Mouse (Mus musculus) liver, adult (tissue): ENCODE measurements around the gene Map4k3.

Experiments
- GATA4 ChIP-seq: IDR thresholded peaks from 2 replicates; pipeline ENCODE4 v1.6.1; 2014; ENCODE audit warnings: mild to moderate bottlenecking, low read length; ENCODE audit not compliant: insufficient replicate concordance

The Map4k3 gene

GRCm38 (mm10) chr17:80635794-80636193 lies 92.5 kb downstream of the Map4k3 start:
- TF ChIP-seq GATA4: no peak

GRCm38 (mm10) chr17:80632846-80633245 lies 95.4 kb downstream of the Map4k3 start:
- no peak for TF ChIP-seq GATA4

DNA sequence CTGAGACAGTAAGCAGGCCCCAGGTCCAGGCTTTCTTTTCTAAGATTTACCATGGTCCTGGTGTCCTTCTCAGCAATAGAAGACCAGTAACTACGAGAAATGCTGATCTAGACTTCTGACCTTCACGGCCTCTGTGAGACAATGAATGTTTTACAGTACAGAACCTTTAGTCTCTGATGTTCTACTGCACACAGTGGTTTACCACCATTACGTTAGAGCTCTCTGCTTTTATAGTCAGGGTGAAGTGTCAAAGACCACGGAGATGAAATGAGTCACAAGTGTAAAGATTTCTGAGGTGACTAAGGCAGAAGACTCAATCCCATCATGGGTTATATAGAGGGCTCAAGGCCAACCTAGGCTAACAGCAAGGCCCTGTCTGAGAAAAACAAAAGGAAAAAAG lies 95.9 kb downstream of the Map4k3 start:
- TF ChIP-seq GATA4: no peak

DNA sequence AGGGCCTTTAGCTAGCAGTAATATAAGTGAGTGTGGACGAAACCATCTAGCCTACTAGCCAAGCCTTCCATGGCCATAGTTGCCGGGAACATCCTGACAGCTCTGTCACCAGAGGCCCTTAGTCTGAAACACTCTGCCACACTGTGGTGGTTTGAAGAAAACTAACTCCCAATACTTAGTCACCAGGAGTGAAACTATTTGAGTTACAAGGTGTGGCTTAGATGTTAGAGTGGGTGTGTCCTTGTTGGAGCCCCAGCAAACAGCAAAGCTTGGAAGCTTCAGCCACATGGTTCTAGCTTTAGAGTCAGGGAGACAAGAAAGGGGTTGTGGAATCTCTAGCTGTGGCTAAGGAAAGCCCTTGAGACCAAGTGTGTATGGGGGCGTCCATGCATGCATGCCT lies 97.3 kb downstream of the Map4k3 start:
- no peak for TF ChIP-seq GATA4

DNA sequence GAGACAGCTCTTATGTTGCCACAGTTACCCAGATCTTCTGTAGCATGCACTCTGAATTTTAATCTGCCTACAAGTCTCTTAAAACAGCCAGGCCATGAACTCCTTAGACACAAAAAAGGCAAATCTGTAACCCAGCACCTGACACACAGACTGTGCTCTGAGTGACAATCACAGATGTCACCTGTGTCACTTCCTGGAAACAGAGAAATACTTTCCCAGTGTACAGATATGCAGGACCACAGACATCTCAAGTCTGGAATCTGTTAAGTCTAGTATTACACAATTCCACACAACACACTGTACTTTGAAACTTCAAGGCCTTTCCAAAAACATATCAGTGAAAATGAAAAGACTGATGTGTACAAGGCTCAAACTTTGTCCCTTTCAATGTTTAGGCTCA lies 103.3 kb downstream of the Map4k3 start:
- no peak for TF ChIP-seq GATA4

DNA sequence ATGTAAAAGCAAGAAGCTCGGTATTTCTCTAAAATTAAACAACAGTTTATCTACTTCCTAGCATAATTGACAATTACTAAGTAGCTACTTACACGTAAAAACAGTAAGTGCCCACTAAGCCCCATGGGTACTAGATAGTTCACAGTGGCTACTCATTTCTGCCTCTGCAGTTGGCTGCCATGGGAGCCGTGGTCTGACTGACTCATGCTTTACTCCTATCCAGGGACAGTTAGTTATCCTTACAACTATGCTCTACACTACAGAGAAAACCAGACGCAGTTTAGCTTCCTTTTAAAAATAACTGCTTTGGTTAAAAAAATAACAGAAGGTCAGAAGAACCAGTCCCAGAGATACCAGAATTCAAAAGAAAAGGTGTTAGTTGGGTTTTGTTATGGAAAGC lies 106.6 kb downstream of the Map4k3 start:
- TF ChIP-seq GATA4: no peak

- TF ChIP-seq GATA4: no peak
Measured at GRCm38 (mm10) chr17:80620786-80621423, 107.4 kb downstream of the Map4k3 start.

DNA sequence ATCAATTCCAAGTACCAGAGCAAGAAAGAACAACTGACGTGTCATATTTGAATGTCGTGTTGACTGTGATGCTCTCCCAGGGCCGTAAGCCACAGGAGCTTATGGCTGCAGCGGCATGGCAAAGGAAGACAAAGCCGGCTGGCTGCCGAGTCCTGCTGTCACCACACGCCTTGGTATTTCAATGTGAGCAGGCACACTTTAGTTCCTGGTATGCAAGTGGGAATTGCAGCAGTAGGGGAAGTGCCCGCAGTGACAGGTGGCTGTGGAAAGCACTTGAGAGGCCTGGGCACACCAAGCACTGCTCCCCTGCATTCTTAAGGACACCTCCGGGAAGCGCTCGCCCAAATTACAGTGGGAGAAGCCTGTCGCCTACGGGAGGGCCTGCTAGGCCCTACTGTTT lies 108.7 kb downstream of the Map4k3 start:
- no peak for TF ChIP-seq GATA4

GRCm38 (mm10) chr17:80618890-80619289 lies 109.4 kb downstream of the Map4k3 start:
- TF ChIP-seq GATA4: no peak

- no peak for TF ChIP-seq GATA4
Measured at GRCm38 (mm10) chr17:80603806-80604205, 124.5 kb downstream of the Map4k3 start.

GRCm38 (mm10) chr17:80603079-80603625 lies 125.1 kb downstream of the Map4k3 start:
- no peak for TF ChIP-seq GATA4

- TF ChIP-seq GATA4: no peak
Measured at GRCm38 (mm10) chr17:80601371-80601770, 126.9 kb downstream of the Map4k3 start.

GRCm38 (mm10) chr17:80583051-80583450 lies 145.2 kb downstream of the Map4k3 start:
- TF ChIP-seq GATA4: no peak

GRCm38 (mm10) chr17:80579901-80580300 lies 148.4 kb downstream of the Map4k3 start:
- TF ChIP-seq GATA4: no peak

DNA sequence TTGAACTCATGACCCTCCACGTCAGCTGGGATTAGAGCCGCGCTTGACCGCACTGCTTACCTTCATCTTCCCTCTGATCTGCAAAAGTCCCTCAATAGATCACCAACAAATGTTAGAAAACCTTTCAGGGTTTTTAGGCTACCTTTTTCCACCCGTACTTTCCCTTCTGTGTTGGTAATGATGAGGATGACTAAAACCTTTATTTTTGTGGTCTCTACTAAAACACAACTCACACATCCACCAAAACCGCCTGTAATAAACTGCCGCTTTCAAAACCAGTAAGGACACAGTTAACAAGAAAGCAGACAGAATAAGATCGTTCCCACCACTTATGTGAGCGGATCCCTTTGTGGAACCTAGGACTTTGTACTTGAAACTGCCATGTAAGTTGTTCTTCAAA lies 149.2 kb downstream of the Map4k3 start:
- no peak for TF ChIP-seq GATA4

DNA sequence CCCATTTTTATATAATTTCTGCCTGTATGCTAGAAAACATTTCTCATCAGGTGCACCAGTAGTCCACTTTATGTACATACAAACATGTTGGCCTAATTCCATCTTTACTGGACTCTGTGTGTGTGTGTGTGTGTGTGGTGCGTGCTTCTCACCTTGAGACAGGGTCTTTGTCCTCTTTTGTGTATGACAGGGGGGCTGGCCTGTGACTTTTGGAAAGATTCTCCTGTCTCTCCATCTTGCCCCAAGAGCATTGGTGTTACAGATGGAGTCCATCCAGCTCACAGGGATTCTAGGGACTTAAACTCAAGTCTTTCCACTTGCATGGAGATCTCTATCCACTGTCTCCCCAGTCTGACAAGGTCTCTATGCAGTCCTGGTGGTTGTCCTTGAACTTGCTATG lies 150.2 kb downstream of the Map4k3 start:
- no peak for TF ChIP-seq GATA4

GRCm38 (mm10) chr17:80577639-80578038 lies 150.6 kb downstream of the Map4k3 start, which contains the start of gene Cdkl4:
Gene Cdkl4 (minus strand): TSS chr17:80577813.
- no peak for TF ChIP-seq GATA4
